Mouse (Mus musculus): ENCODE results near the gene St5.

- TF ChIP-seq POLR2A (IDR thresholded peaks at IDR 0.05; ENCODE audit: borderline replicate concordance, extremely low read depth, insufficient read depth, insufficient read length, poor library complexity, severe bottlenecking) = no peak
- no peak for TF ChIP-seq CTCF (IDR thresholded peaks at IDR 0.05; ENCODE audit: borderline replicate concordance, extremely low read depth, insufficient read depth, insufficient read length)
Observed at GRCm38 (mm10) chr7:109544792-109545191, 158.6 kb downstream of the St5 start.
